Mouse (Mus musculus): ENCODE data around the gene Ano10.
"Not testable (repeated sequence)": the region's sequence is repeated elsewhere in the genome, so short reads cannot be mapped to it uniquely, and the experiment has no call there.

Ano10 gene

DNA sequence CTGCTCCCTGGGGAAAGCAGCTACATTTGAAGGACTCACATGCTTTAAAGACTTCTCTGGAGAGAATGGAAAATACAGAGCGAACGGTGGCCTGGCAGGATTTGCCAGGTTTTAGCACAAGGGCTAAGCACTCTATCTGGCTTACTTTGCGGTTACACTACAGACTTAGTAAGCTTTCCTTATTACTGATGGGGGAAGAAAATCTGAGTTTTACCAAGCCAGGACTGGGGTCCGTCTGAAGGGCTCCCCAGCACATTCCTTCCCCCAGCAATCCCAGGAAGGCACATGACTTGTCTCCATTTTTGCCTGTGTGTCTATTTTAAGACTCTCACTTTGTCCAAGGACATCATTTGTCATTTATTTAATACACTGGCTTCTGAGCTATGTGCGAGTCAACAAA lies 97.2 kb downstream of the Ano10 start:
- DNase-seq (ENCODE audit: low read depth), result no peak

DNA sequence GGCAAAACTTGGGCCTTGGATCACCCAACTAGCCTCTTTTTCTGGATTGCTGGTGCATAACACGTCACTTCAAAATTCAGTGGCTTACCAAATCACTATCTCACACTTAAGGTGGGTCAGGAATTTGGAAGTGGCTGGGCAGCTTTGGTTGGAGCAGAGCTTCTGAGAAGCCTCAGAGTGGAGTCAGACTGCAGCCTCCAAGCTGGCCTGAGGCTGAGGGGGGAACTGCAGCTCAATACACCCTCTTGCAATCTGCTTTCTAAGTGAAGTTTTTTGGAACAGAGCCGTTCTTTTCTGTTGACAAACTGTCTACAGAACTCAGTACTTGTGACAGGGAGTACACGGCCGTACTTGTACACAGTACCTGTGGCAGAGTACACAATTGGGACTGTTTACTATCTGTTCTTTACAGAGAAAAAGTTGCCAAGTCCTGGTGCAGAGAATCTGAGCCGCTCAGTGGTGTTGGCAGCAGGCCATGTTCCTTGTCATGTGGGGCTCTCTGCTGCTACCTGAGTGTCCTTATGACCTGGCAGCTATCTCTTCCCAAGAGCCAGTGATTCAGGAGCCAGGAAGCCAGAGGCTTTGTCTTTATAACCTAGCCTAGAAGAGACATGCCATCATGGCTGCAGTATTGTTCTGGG lies 99.1 kb downstream of the Ano10 start:
- DNase-seq (ENCODE audit: low read depth), result no peak

- DNase-seq (ENCODE audit: low read depth), result no peak
These were observed 100.4 kb downstream of the Ano10 start for GRCm38 (mm10) chr9:122193823-122194222.

DNA sequence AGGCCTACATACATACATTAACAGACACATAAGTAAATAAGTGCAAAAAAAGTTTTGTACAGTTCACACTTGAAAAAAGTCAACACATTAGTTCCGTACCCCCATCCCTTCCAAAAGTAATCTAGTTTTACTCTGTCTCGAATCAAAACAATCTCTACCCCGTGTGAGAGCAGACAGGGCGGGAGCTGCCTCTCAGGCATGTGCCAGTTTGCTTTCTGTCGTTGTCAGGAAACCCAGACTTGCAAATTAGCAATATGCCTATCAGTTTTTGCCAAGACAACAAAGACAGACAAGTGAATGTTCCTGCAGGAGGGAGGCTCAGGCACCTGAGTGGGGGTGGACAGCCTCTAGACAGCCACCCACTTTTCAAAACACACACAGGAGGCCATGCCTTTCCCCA lies 100.9 kb downstream of the Ano10 start:
- DNase-seq (ENCODE audit: low read depth), result no peak

- no peak for DNase-seq (ENCODE audit: low read depth)
These were observed 105.5 kb downstream of the Ano10 start for GRCm38 (mm10) chr9:122188724-122189123.

DNA sequence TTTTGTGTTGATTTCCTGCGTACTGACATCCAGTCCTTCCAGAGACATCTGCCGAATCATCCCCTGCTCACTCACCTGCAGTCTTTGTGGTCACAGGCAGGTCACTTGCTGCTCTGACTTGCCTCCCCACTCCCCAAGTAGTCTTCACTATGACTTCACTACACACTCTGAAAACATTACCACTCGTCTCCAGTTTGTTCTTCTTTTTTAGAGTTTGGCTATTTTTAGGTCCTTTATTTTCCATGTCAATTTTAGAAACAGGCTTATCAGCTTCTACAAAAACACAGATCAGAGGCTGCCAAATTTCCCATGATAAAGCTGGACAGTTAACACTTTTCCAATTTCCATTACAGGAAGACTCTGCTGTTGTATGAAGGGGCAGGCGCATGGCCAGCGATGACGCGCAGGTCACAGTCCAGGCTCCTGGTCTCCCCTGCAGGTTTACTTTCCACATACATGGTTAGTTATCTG lies 106.7 kb downstream of the Ano10 start:
- DNase-seq (ENCODE audit: low read depth), result no peak

- DNase-seq (ENCODE audit: low read depth), result no peak
These were observed 107.5 kb downstream of the Ano10 start for GRCm38 (mm10) chr9:122186643-122187226.

DNA sequence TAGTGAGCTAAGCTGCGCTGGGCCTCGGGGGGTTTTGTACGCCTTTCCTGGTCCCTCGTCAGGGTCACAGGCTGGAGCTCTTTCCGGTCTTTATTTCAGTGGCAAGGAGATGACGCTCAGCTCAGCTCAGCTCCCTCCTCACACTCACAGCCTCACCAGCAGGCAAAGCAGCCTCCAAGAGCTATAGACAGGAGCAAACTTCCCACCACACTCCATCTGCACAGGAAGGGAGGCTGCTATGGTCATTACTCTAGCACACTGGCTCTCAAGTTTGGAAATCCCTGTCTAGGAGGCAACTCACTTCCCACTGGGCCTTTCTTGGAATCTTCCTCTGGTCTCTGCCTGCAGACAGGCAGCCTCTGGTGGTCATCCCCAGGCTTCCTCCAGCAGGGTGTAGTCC lies 108.3 kb downstream of the Ano10 start:
- no peak for DNase-seq (ENCODE audit: low read depth)

- DNase-seq (ENCODE audit: low read depth), result peak; percentile 81
These were observed 109.2 kb downstream of the Ano10 start for GRCm38 (mm10) chr9:122185061-122185460.

- no peak for DNase-seq (ENCODE audit: low read depth)
These were observed 109.9 kb downstream of the Ano10 start for GRCm38 (mm10) chr9:122184329-122184728.

- no peak for DNase-seq (ENCODE audit: low read depth)
These were observed 111.1 kb downstream of the Ano10 start for GRCm38 (mm10) chr9:122183074-122183473.

GRCm38 (mm10) chr9:122180105-122180504 lies 114.1 kb downstream of the Ano10 start:
- DNase-seq (ENCODE audit: low read depth), result peak; percentile 41

GRCm38 (mm10) chr9:122178427-122178826 lies 115.8 kb downstream of the Ano10 start:
- DNase-seq (ENCODE audit: low read depth), result peak; percentile 46

- DNase-seq (ENCODE audit: low read depth), result no peak
These were observed 116.7 kb downstream of the Ano10 start for GRCm38 (mm10) chr9:122177256-122178220.

- no peak for DNase-seq (ENCODE audit: low read depth)
These were observed 119.5 kb downstream of the Ano10 start for GRCm38 (mm10) chr9:122174723-122175122.

GRCm38 (mm10) chr9:122173405-122174233 lies 120.6 kb downstream of the Ano10 start:
- DNase-seq (ENCODE audit: low read depth), result no peak

- DNase-seq (ENCODE audit: low read depth), result no peak
These were observed 121.5 kb downstream of the Ano10 start for GRCm38 (mm10) chr9:122172612-122173186.

GRCm38 (mm10) chr9:122169901-122170300 lies 124.3 kb downstream of the Ano10 start:
- DNase-seq (ENCODE audit: low read depth), result no peak

GRCm38 (mm10) chr9:122167719-122168118 lies 126.5 kb downstream of the Ano10 start:
- not testable (repeated sequence) for DNase-seq (ENCODE audit: low read depth)

DNA sequence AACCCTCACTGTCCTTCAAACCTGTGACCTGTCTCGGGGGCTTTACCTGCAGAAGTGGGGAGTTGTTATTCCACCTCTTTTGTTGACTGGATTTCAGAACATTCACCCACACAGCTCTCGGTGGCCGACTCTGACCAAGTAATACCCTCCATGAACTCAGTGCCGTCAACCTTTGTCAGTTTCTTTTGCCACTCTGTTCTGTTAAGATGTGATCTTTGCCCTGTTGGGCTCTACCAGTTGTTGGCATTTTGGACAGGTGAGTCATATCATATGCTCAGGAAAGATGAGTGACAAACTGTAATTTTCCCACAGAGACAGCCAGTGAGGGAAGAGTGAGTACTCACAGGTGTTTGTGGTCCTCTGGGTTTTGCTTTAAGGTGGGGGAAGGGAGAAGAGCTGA lies 129.7 kb downstream of the Ano10 start:
- no peak for DNase-seq (ENCODE audit: low read depth)

DNA sequence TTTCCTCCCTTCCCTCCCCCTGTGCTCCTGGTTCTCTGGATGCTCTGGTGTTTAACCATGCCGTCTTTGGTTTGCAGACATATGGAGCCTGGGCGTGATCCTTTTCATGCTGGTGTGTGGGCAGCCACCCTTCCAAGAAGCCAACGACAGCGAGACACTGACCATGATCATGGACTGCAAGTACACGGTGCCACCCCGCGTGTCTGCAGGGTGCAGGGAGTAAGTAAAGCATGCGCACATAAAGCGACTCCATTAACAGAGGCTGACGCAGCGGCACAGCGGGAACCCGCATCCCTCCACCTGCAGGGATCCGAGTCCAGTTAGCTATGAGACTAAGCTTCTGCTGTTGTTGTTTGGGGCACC lies 137.2 kb downstream of the Ano10 start:
- DNase-seq (ENCODE audit: low read depth), result no peak

Measured in NIH3T3 (cell line).